ENCODE assay signal across 8 mouse cellular contexts in genomic region chr14:99099267-99099966, GRCm38 (mm10). TPM values are rescaled to one million over a fixed set of nuclear protein-coding genes. Genes with fewer than 3 reads are reported as not detected.
DNase-seq lines count a peak whose midpoint lies in the region; ATAC-seq and TF ChIP-seq lines count a peak whose summit lies in the region.

Pibf1 (plus strand) TSS chr14:99099424.
Dis3 (minus strand) TSS chr14:99099770.

- H3K9ac ChIP-seq in forebrain, embryonic 12.5 days, result peak within 1 kb of the TSS; percentile 89
- peak within 1 kb of the TSS; percentile 85 for H3K9ac ChIP-seq in heart, postnatal 0 days (replicated peaks; ENCODE audit: low read depth, low read length)
- peak within 1 kb of the TSS; percentile 93 for H3K9ac ChIP-seq in liver, embryonic 16.5 days (ENCODE audit: low read depth, low read length)
- peak within 1 kb of the TSS; percentile 95 for H3K9ac ChIP-seq in neural tube, embryonic 13.5 days

- peaks cover 75% of the 10 kb centered on the region for H3K36me3 ChIP-seq in E14TG2a.4 (ENCODE audit: insufficient read depth, low read length)
- H3K36me3 ChIP-seq in forebrain, embryonic 12.5 days (replicated peaks), result peaks cover 49% of the 10 kb centered on the region
- H3K36me3 ChIP-seq in heart, postnatal 0 days (replicated peaks; ENCODE audit: control insufficient read depth, insufficient read depth, low read length), result peaks cover 45% of the 10 kb centered on the region
- H3K36me3 ChIP-seq in liver, embryonic 16.5 days (ENCODE audit: control insufficient read depth, insufficient read depth), result peaks cover 5% of the 10 kb centered on the region; the same call in 1 of the 2 replicates
- H3K36me3 ChIP-seq in neural tube, embryonic 13.5 days, result peaks cover 50% of the 10 kb centered on the region
- H3K36me3 ChIP-seq in testis, adult 2 months (ENCODE audit: control insufficient read depth, insufficient read depth, low read length), result no peaks in the 10 kb centered on the region; the same call in 1 of the 2 replicates

- peak within 1 kb of the TSS; percentile 85 for H3K27ac ChIP-seq in forebrain, embryonic 12.5 days
- H3K27ac ChIP-seq in heart, postnatal 0 days (ENCODE audit: low read depth), result peak within 1 kb of the TSS; percentile 44
- peak within 1 kb of the TSS; percentile 78 for H3K27ac ChIP-seq in liver, embryonic 16.5 days (ENCODE audit: low read length)
- H3K27ac ChIP-seq in neural tube, embryonic 13.5 days (replicated peaks), result peak within 1 kb of the TSS; percentile 88
- H3K27ac ChIP-seq in testis, adult 2 months (ENCODE audit: control insufficient read depth, insufficient read depth, low read depth, low read length), result peak within 1 kb of the TSS; percentile 82

- TF ChIP-seq CTCF in E14TG2a.4 (conservative IDR thresholded peaks at IDR 0.05; ENCODE audit: low read length), result no peak
- TF ChIP-seq CTCF in heart, postnatal 0 days (IDR thresholded peaks at IDR 0.05; ENCODE audit: low read depth), result no peak
- no peak for TF ChIP-seq CTCF in testis, adult 2 months (IDR thresholded peaks at IDR 0.05; ENCODE audit: control insufficient read depth, insufficient read depth, insufficient replicate concordance, low read depth, low read length)

- DNase-seq in c-Kit-positive CD71-positive TER-119-positive erythroid progenitor cells, embryonic 14.5 days (ENCODE audit: low spot score), result peak; percentile 98
- peak; percentile 97 for DNase-seq in heart, postnatal 0 days (ENCODE audit: low spot score)
- peak; percentile 99 to 100 for DNase-seq in kidney, postnatal 4 days

- peak; percentile 100 for ATAC-seq in forebrain, embryonic 12.5 days (ENCODE audit: low FRiP score)
- peak; percentile 99 for ATAC-seq in heart, postnatal 0 days (ENCODE audit: insufficient read depth, low read depth)
- peak; percentile 100 for ATAC-seq in liver, embryonic 16.5 days (ENCODE audit: low read depth)
- ATAC-seq in neural tube, embryonic 13.5 days (ENCODE audit: low read depth), result peak; percentile 100

- H3K9me3 ChIP-seq in E14TG2a.4 (ENCODE audit: low read length), result no peaks in the 10 kb centered on the region
- H3K9me3 ChIP-seq in forebrain, embryonic 12.5 days, result no peaks in the 10 kb centered on the region
- no peaks in the 10 kb centered on the region for H3K9me3 ChIP-seq in heart, postnatal 0 days (replicated peaks; ENCODE audit: control insufficient read depth, low read length)
- no peaks in the 10 kb centered on the region for H3K9me3 ChIP-seq in liver, embryonic 16.5 days (replicated peaks; ENCODE audit: control insufficient read depth, low read length)
- H3K9me3 ChIP-seq in neural tube, embryonic 13.5 days, result no peaks in the 10 kb centered on the region

- peaks cover 21% of the 10 kb centered on the region for H3K4me1 ChIP-seq in E14TG2a.4 (replicated peaks; ENCODE audit: low read depth, low read length)
- H3K4me1 ChIP-seq in forebrain, embryonic 12.5 days, result peaks cover 13% of the 10 kb centered on the region
- H3K4me1 ChIP-seq in heart, postnatal 0 days (ENCODE audit: control insufficient read depth, insufficient read depth), result peaks cover 5% of the 10 kb centered on the region
- H3K4me1 ChIP-seq in liver, embryonic 16.5 days (ENCODE audit: control insufficient read depth, low read depth, low read length), result peaks cover 12% of the 10 kb centered on the region
- H3K4me1 ChIP-seq in neural tube, embryonic 13.5 days (replicated peaks), result peaks cover 16% of the 10 kb centered on the region
- peaks cover 4% of the 10 kb centered on the region; the same call in 1 of the 2 replicates for H3K4me1 ChIP-seq in testis, adult 2 months (ENCODE audit: control insufficient read depth, insufficient read depth, low read length)

- TF ChIP-seq POLR2A in testis, adult 2 months (IDR thresholded peaks at IDR 0.05; ENCODE audit: control insufficient read depth, low read depth, low read length), result peak; percentile 93

- peak within 1 kb of the TSS; percentile 74 for H3K4me2 ChIP-seq in forebrain, embryonic 12.5 days
- H3K4me2 ChIP-seq in heart, postnatal 0 days (ENCODE audit: low read depth, low read length), result peak within 1 kb of the TSS; percentile 61
- H3K4me2 ChIP-seq in liver, embryonic 16.5 days (ENCODE audit: low read depth, low read length), result peak within 1 kb of the TSS; percentile 85
- peak within 1 kb of the TSS; percentile 78 for H3K4me2 ChIP-seq in neural tube, embryonic 13.5 days

- WGBS in forebrain, embryonic 12.5 days, result under 1% methylated on average over 73 of the region's 73 CpGs
- under 1% methylated on average over 73 of the region's 73 CpGs for WGBS in heart, postnatal 0 days
- WGBS in liver, embryonic 16.5 days (ENCODE audit: insufficient replicate concordance), result under 1% methylated on average over 73 of the region's 73 CpGs
- WGBS in neural tube, embryonic 13.5 days, result under 1% methylated on average over 73 of the region's 73 CpGs

- no peak for TF ChIP-seq EP300 in heart, postnatal 0 days (IDR thresholded peaks at IDR 0.05; ENCODE audit: low read depth)

- no peaks in the 10 kb centered on the region for H3K27me3 ChIP-seq in E14TG2a.4 (ENCODE audit: insufficient read depth, low read length)
- no peaks in the 10 kb centered on the region for H3K27me3 ChIP-seq in forebrain, embryonic 12.5 days
- no peaks in the 10 kb centered on the region for H3K27me3 ChIP-seq in heart, postnatal 0 days (ENCODE audit: control insufficient read depth, insufficient read depth, low read length)
- H3K27me3 ChIP-seq in liver, embryonic 16.5 days (ENCODE audit: control insufficient read depth, insufficient read depth, low read depth, low read length), result no peaks in the 10 kb centered on the region
- no peaks in the 10 kb centered on the region for H3K27me3 ChIP-seq in neural tube, embryonic 13.5 days
- no peaks in the 10 kb centered on the region for H3K27me3 ChIP-seq in testis, adult 2 months (ENCODE audit: control insufficient read depth, insufficient read depth, low read length)

- H3K4me3 ChIP-seq in E14TG2a.4 (replicated peaks; ENCODE audit: low read length), result peak within 1 kb of the TSS; percentile 98
- peak within 1 kb of the TSS; percentile 94 for H3K4me3 ChIP-seq in forebrain, embryonic 12.5 days (replicated peaks)
- peak within 1 kb of the TSS; percentile 75 for H3K4me3 ChIP-seq in heart, postnatal 0 days (ENCODE audit: low read depth, low read length)
- H3K4me3 ChIP-seq in liver, embryonic 16.5 days (ENCODE audit: low read depth, low read length), result peak within 1 kb of the TSS; percentile 99
- peak within 1 kb of the TSS; percentile 97 for H3K4me3 ChIP-seq in neural tube, embryonic 13.5 days
- peak within 1 kb of the TSS; percentile 93 for H3K4me3 ChIP-seq in testis, adult 2 months (ENCODE audit: control insufficient read depth, low read depth, low read length)

RNA-seq across cellular contexts. Expression of gene Pibf1, which starts in this region (rescaled TPM):
- polyA plus RNA-seq in forebrain, embryonic 12.5 days (2016; fragmentation: Nextera tagmentation; extraction: Ambion mirVana), result 24.1 and 24.7 TPM in 2 replicates
- total RNA-seq in heart, postnatal 0 days (2014; rRNA removed; ENCODE audit: low replicate concordance), result 0.97 and 4.7 TPM in 2 replicates
- 10.1 and 10.5 TPM in 2 replicates for polyA plus RNA-seq in heart, postnatal 0 days (2015; fragmentation: Nextera tagmentation; extraction: Ambion mirVana)
- 5.1 and 5.5 TPM in 2 replicates for polyA plus RNA-seq in liver, embryonic 16.5 days (2015; fragmentation: Nextera tagmentation; extraction: Ambion mirVana)
- 18.1 and 18.9 TPM in 2 replicates for polyA plus RNA-seq in neural tube, embryonic 13.5 days (2015; fragmentation: Nextera tagmentation; extraction: Ambion mirVana)
- polyA plus RNA-seq in testis, adult 2 months (2012; rRNA removed), result 6.3 and 7.9 TPM in 2 replicates

RNA-seq across cellular contexts. Expression of gene Dis3, which starts in this region (rescaled TPM):
- polyA plus RNA-seq in forebrain, embryonic 12.5 days (2016; fragmentation: Nextera tagmentation; extraction: Ambion mirVana), result 43.9 and 47.6 TPM in 2 replicates
- 8.2 and 13.1 TPM in 2 replicates for total RNA-seq in heart, postnatal 0 days (2014; rRNA removed; ENCODE audit: low replicate concordance)
- polyA plus RNA-seq in heart, postnatal 0 days (2015; fragmentation: Nextera tagmentation; extraction: Ambion mirVana), result 10.3 and 10.5 TPM in 2 replicates
- 9.9 and 10.6 TPM in 2 replicates for polyA plus RNA-seq in liver, embryonic 16.5 days (2015; fragmentation: Nextera tagmentation; extraction: Ambion mirVana)
- polyA plus RNA-seq in neural tube, embryonic 13.5 days (2015; fragmentation: Nextera tagmentation; extraction: Ambion mirVana), result 20.3 and 23.7 TPM in 2 replicates
- polyA plus RNA-seq in testis, adult 2 months (2012; rRNA removed), result 19.2 and 23.0 TPM in 2 replicates

Comparison
In these comparisons a context has a peak if more than half of its experiments do, and no peak if none do; other contexts are left out.
1. Peak in every context shown above with its lines: DNase-seq, ATAC-seq, H3K4me3 ChIP-seq and H3K27ac ChIP-seq.